Mouse (Mus musculus) thymus, postnatal 36 days (tissue): Measurements from ENCODE around the gene Brpf3.
"Not testable (repeated sequence)": the region's sequence is repeated elsewhere in the genome, so short reads cannot be mapped to it uniquely, and the experiment has no call there.

Experiments used
- DNase-seq, 2 experiments: peaks; one replicate each; pipeline ENCODE4 v3.0.0; 2022; ENCODE audit warnings: mixed read lengths in 2 of 2

The Brpf3 gene

GRCm38 (mm10) chr17:28829120-28829519, 28.2 kb downstream of the Brpf3 start:
- DNase-seq = no peak

- DNase-seq = no peak
Observed at GRCm38 (mm10) chr17:28831065-28831464, 30.2 kb downstream of the Brpf3 start.

- DNase-seq = no peak
Observed at GRCm38 (mm10) chr17:28832040-28832439, 31.1 kb downstream of the Brpf3 start.

GRCm38 (mm10) chr17:28832875-28833274, 32.0 kb downstream of the Brpf3 start:
- DNase-seq = no peak

- peak; percentile 29 to 46 for DNase-seq
Observed at GRCm38 (mm10) chr17:28834676-28835075, 33.8 kb downstream of the Brpf3 start.

- DNase-seq = no peak
Observed at GRCm38 (mm10) chr17:28837840-28838239, 37.0 kb downstream of the Brpf3 start.

- DNase-seq = not testable (repeated sequence)
Observed at GRCm38 (mm10) chr17:28841947-28842346, 41.1 kb downstream of the Brpf3 start.

- no peak for DNase-seq
Observed at GRCm38 (mm10) chr17:28843665-28844064, 42.8 kb downstream of the Brpf3 start.

- no peak for DNase-seq
Observed at GRCm38 (mm10) chr17:28846974-28847617, 46.2 kb downstream of the Brpf3 start.

- no peak for DNase-seq
Observed at GRCm38 (mm10) chr17:28850511-28850910, 49.6 kb downstream of the Brpf3 start.

- DNase-seq = no peak
Observed at GRCm38 (mm10) chr17:28854377-28854776, 53.5 kb downstream of the Brpf3 start.

- peak; percentile 37 to 52 for DNase-seq
Observed at GRCm38 (mm10) chr17:28855166-28855885, 54.4 kb downstream of the Brpf3 start.

- DNase-seq = no peak
Observed at GRCm38 (mm10) chr17:28856030-28856429, 55.1 kb downstream of the Brpf3 start.

GRCm38 (mm10) chr17:28858205-28858604, 57.3 kb downstream of the Brpf3 start, which contains the start of gene Pnpla1:
Gene Pnpla1, plus strand, starts transcription at chr17:28858411.
- peak in 1 of 2 experiments; percentile 48 for DNase-seq

- DNase-seq = peak; percentile 34 to 60
Observed at GRCm38 (mm10) chr17:28863926-28864325, 63.0 kb downstream of the Brpf3 start.

- no peak for DNase-seq
Observed at GRCm38 (mm10) chr17:28864464-28864863, 63.6 kb downstream of the Brpf3 start.

- DNase-seq = no peak
Observed at GRCm38 (mm10) chr17:28866921-28867320, 66.0 kb downstream of the Brpf3 start.

GRCm38 (mm10) chr17:28867381-28867780, 66.5 kb downstream of the Brpf3 start:
- DNase-seq = no peak

- no peak for DNase-seq
Observed at GRCm38 (mm10) chr17:28869412-28870110, 68.7 kb downstream of the Brpf3 start.

GRCm38 (mm10) chr17:28870435-28870834, 69.5 kb downstream of the Brpf3 start:
- DNase-seq = no peak

GRCm38 (mm10) chr17:28871831-28872230, 70.9 kb downstream of the Brpf3 start:
- DNase-seq = no peak

- DNase-seq = no peak
Observed at GRCm38 (mm10) chr17:28872322-28872721, 71.4 kb downstream of the Brpf3 start.

- no peak for DNase-seq
Observed at GRCm38 (mm10) chr17:28874216-28874615, 73.3 kb downstream of the Brpf3 start.

- DNase-seq = no peak
Observed at GRCm38 (mm10) chr17:28874825-28875224, 73.9 kb downstream of the Brpf3 start.
